Mouse (Mus musculus) liver, embryonic 15.5 days (tissue): ENCODE data around the gene Hist1h2bp. TPM values are rescaled to one million over a fixed set of nuclear protein-coding genes. Genes with fewer than 3 reads are reported as not detected.
"Not testable (repeated sequence)": the region's sequence is repeated elsewhere in the genome, so short reads cannot be mapped to it uniquely, and the experiment has no call there.

Experiments
- ATAC-seq: fragments of 200-750 bp; cut with Nextera tagmentation; 2 replicates; pipeline ENCODE4 v1.8.0; 2017; ENCODE audit warnings: moderate number of reproducible peaks, mild to moderate bottlenecking, moderate library complexity; ENCODE audit not compliant: insufficient read depth
- H3K27ac ChIP-seq: fragments of 300-500 bp; sonication (generic); replicated peaks from 2 replicates; pipeline ENCODE4 v1.5.1; 2015; ENCODE audit warnings: mild to moderate bottlenecking, inconsistent platforms
- H3K27me3 ChIP-seq: fragments of 300-500 bp; sonication (generic); 2 replicates; pipeline ENCODE4 v1.6.1; 2015; ENCODE audit warnings: mild to moderate bottlenecking, inconsistent platforms
- H3K36me3 ChIP-seq: fragments of 300-500 bp; sonication (generic); replicated peaks from 2 replicates; pipeline ENCODE4 v1.6.1; 2015; ENCODE audit warnings: moderate library complexity, mild to moderate bottlenecking, inconsistent platforms
- H3K4me1 ChIP-seq: fragments of 300-500 bp; sonication (generic); replicated peaks from 2 replicates; pipeline ENCODE4 v1.6.1; 2015; ENCODE audit warnings: inconsistent platforms
- H3K4me2 ChIP-seq: fragments of 300-500 bp; sonication (generic); 2 replicates; pipeline ENCODE4 v1.6.1; 2015; ENCODE audit warnings: moderate library complexity, mild to moderate bottlenecking, inconsistent platforms
- H3K4me3 ChIP-seq: fragments of 300-500 bp; sonication (generic); replicated peaks from 2 replicates; pipeline ENCODE4 v1.5.1; 2015; ENCODE audit warnings: mild to moderate bottlenecking, inconsistent platforms
- H3K9ac ChIP-seq: fragments of 300-500 bp; sonication (generic); 2 replicates; pipeline ENCODE4 v1.6.1; 2015; ENCODE audit warnings: moderate library complexity, mild to moderate bottlenecking, inconsistent platforms
- H3K9me3 ChIP-seq: fragments of 300-500 bp; sonication (generic); replicated peaks from 2 replicates; pipeline ENCODE4 v1.6.1; 2016; ENCODE audit warnings: inconsistent platforms
- WGBS: fragments of 180-500 bp; shearing (Covaris S2); methylation state at CpG from one replicate; pipeline ENCODE4 v1.1.7; 2015; ENCODE audit warnings: mixed read lengths; ENCODE audit not compliant: insufficient replicate concordance; 5-methylcytosine and 5-hydroxymethylcytosine counted together
- polyA plus RNA-seq: library from polyadenylated mRNA; unstranded; fragments of >200 nt; fragmentation: Nextera tagmentation; extraction: Ambion mirVana; gene quantifications from 2 replicates; pipeline ENCODE4 v1.2.1, GENCODE M21; 2015

Hist1h2bp gene
- polyA plus RNA-seq, result 5.4 and 6.8 TPM in 2 replicates

- peak; percentile 85 for ATAC-seq
- peak within 1 kb of the TSS; percentile 65 for H3K9ac ChIP-seq
- under 1% methylated on average over 37 of the region's 63 CpGs for WGBS
- H3K27ac ChIP-seq, result peak within 1 kb of the TSS; percentile 100
- not testable (repeated sequence) for H3K36me3 ChIP-seq, H3K27me3 ChIP-seq, H3K9me3 ChIP-seq
- H3K4me2 ChIP-seq, result peak within 1 kb of the TSS; percentile 73
- H3K4me1 ChIP-seq, result peaks cover 57% of the 10 kb centered on the region
- peak within 1 kb of the TSS; percentile 50 for H3K4me3 ChIP-seq
Measured at GRCm38 (mm10) chr13:21786899-21787629, at the start of gene Hist1h2bp, which contains the start of gene Hist1h2an. TSS of gene Hist1h2bp (plus strand) at chr13:21787461. TSS of gene Hist1h2an (minus strand) at chr13:21787218.

DNA sequence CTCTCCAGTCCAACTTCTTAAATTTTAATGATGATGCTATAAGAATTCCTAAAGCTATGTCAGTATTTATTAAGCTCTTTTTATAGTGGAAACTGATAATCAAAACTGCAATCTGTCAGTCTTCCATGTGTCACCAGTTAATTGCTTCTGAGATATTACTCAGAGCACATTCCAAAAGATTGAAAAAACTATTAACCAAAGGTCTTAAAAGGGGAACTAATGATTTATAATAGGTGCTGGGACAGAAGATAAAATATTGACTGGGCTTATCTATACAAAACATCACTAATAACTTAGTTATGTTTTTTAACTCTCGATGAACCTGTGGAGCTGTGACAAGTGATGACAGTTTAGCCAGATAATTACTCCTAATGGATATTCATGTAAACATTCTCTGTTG lies 42.3 kb upstream of the Hist1h2bp start:
- ATAC-seq, result no peak

DNA sequence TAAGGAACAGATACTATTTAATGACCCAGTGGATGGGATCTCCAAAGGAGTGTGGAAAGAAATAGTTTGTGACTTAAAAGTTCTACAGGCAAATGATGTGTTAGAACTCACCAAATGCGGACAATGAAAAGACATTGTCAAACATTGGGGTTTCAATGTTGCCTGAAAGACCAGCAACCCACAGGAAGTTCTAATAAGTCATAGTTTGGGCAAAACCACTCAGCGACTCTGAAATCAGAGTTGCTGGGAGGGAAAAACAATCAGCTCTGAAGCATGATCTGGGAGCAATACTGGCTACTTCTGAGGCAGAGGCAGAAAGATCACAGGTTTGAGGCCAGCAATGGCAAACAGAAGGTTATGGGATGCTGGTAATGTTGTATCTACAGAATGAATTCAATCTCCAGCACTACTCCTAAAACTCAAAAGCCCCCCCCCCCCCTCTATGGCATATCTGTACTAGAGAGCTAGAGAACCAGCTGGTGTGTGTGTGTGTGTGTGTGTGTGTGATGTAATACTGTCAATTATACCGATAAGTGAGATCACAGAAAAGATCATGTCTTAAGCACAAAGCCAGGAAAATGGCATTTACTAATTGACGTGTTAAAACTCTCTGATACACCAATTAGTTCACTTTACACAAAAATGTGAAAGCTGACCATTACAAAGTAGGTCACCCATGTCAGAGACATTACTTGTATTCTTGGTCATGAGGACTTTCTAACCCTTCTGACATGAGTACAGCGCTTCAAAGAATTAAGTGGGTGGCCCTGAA lies 37.7 kb upstream of the Hist1h2bp start:
- peak overlapping the region; percentile 95 for H3K27ac ChIP-seq
- H3K9ac ChIP-seq, result peak overlapping the region; percentile 79

More for the DNA sequence above, 42.3 kb upstream of the Hist1h2bp start:
- Histone ChIP-seq H3K4me3 (no peak overlapping the region), H3K9ac (no peak overlapping the region), H3K27me3 (no peaks in the 10 kb centered on the region), H3K27ac (no peak overlapping the region), H3K4me2 (no peak overlapping the region), H3K36me3 (0 out of 2 replicates have a peak, but pooled peaks cover 9% of the 10 kb centered on the region), H3K4me1 (peaks cover 31% of the 10 kb centered on the region), H3K9me3 (no peaks in the 10 kb centered on the region)
- 19% methylated on average over 1 of the region's 1 CpGs for WGBS

DNA sequence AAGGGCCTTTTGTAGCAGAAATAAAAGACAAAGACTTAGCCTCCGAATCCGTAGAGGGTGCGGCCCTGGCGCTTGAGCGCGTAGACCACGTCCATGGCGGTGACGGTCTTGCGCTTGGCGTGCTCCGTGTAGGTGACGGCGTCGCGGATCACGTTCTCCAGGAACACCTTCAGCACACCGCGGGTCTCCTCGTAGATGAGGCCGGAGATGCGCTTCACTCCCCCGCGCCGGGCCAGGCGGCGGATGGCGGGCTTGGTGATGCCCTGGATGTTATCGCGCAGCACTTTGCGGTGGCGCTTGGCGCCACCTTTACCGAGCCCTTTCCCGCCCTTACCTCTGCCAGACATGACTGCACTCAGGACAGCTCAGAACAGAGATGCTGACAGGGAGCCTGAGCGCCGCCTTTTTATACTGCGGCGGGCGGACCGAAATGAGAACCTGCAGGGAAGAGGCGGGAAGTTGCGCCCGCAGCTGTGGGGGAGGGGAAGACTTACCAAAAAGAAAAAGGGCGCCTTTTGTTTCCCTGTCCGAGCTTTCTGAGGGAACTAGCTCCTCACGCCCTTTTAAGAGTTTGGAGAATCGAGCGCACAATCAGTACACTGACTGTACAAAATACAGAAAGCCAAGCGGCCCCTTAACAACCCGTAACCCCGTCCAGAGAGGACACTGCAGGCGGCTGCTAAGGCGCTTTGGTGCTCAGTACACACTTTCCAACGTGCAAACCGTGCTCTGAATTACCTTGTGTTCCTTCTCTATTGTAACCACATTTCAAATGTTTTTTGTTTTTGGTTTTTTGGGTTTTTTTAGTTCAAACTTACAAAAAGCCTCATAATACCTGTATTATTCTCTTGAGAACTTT lies 36.9 kb upstream of the Hist1h2bp start, which contains the start of gene Hist1h4k:
Hist1h4k (minus strand) TSS at position 347 of the 859 bp plus-strand sequence.
- Histone ChIP-seq H3K4me3 (peak within 1 kb of the TSS; percentile 69), H3K4me1 (peaks cover 44% of the 10 kb centered on the region), H3K9ac (peak within 1 kb of the TSS; percentile 79), H3K27ac (peak within 1 kb of the TSS; percentile 99), H3K4me2 (peak within 1 kb of the TSS; percentile 77)
- H3K9me3 ChIP-seq, H3K27me3 ChIP-seq, H3K36me3 ChIP-seq: not testable (repeated sequence)
- peak; percentile 47 for ATAC-seq
- under 1% methylated on average over 45 of the region's 56 CpGs for WGBS

More for the DNA sequence above, 37.7 kb upstream of the Hist1h2bp start:
- Histone ChIP-seq H3K9me3 (no peaks in the 10 kb centered on the region), H3K36me3 (0 out of 2 replicates have a peak, but pooled peaks cover 9% of the 10 kb centered on the region), H3K4me3 (peak overlapping the region; percentile 69), H3K27me3 (no peaks in the 10 kb centered on the region), H3K4me2 (peak overlapping the region; percentile 77), H3K4me1 (peaks cover 45% of the 10 kb centered on the region)
- WGBS, result 1% methylated on average over 5 of the region's 5 CpGs
- ATAC-seq, result no peak

DNA sequence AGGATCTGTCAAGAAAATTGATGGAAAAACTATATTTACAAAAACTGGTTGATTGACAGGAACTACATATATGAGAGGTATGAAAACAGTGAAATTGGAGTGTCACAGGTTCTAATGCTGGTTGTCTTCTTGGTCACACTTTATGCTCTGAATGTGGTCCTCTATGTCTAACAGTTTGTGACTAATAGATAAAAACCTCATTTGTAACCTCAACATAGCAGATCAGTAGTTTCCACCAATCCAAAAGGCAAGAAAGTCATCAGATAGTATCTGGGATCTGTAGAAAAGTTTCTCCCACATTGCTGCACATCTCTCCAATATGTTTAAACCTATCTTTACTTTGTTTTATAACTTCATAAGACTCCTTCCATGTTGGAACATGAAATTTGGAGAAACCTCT lies 35.8 kb upstream of the Hist1h2bp start:
- H3K4me2 ChIP-seq, result peak overlapping the region; percentile 74

DNA sequence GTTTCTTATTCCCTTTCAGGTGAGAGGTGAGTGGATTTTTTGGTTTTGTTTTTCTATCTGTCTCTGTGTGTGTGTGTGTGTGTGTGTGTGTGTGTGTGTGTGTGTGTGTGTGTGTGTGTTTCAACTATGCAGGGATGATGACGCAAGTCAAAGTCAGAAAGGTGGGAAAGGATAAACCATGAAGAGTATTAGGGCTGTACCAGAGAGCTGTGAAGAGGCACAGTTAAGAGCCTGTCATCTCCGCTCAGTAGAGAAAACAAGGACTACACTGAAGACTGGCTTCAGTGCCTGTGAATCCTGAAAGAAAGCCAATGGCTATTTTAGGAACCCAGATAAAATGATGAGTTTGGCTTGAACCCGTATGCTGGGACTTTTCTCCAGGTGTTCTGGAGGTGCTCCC lies 35.4 kb upstream of the Hist1h2bp start:
- no peak for ATAC-seq
- H3K4me3 ChIP-seq, result peak overlapping the region; percentile 57
- peak overlapping the region; percentile 99 for H3K27ac ChIP-seq
- peak overlapping the region; percentile 62 for H3K9ac ChIP-seq
- H3K4me2 ChIP-seq, result peak overlapping the region; percentile 74
- H3K9me3 ChIP-seq, result no peaks in the 10 kb centered on the region
- WGBS, result 35% methylated on average over 3 of the region's 3 CpGs
- H3K4me1 ChIP-seq, result peaks cover 42% of the 10 kb centered on the region
- H3K36me3 ChIP-seq, result 0 out of 2 replicates have a peak, but pooled peaks cover 4% of the 10 kb centered on the region
- no peaks in the 10 kb centered on the region for H3K27me3 ChIP-seq

More for the DNA sequence above, 35.8 kb upstream of the Hist1h2bp start:
- H3K4me3 ChIP-seq, result peak overlapping the region; percentile 57
- H3K36me3 ChIP-seq, result 0 out of 2 replicates have a peak, but pooled peaks cover 7% of the 10 kb centered on the region
- no peaks in the 10 kb centered on the region for H3K9me3 ChIP-seq
- peak overlapping the region; percentile 62 for H3K9ac ChIP-seq
- H3K27ac ChIP-seq, result peak overlapping the region; percentile 99
- peaks cover 42% of the 10 kb centered on the region for H3K4me1 ChIP-seq
- no peak for ATAC-seq
- no peaks in the 10 kb centered on the region for H3K27me3 ChIP-seq

DNA sequence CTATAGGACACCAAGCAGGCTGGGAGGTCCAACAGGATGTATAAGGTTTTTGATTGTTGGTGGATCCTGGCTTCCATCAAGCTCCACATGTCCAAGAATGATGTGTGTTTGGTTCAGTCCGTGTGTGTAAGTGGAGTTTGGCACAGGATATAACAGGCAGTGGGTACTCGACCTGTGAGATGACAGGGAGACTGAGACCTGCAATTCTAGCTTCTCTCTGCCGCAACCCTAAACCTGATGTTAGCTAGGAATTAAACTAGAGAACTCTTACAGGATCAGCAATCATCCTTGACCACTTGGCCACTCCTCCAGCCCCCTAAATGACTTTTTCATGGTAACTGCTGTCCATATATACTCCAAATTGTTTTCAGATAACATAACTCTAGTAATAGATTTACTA lies 34.9 kb upstream of the Hist1h2bp start:
- no peaks in the 10 kb centered on the region for H3K27me3 ChIP-seq
- peak overlapping the region; percentile 62 for H3K9ac ChIP-seq
- peaks cover 38% of the 10 kb centered on the region for H3K4me1 ChIP-seq
- ATAC-seq, result no peak
- 0 out of 2 replicates have a peak, but pooled peaks cover 2% of the 10 kb centered on the region for H3K36me3 ChIP-seq
- no peaks in the 10 kb centered on the region for H3K9me3 ChIP-seq
- peak overlapping the region; percentile 57 for H3K4me3 ChIP-seq
- H3K27ac ChIP-seq, result peak overlapping the region; percentile 99
- H3K4me2 ChIP-seq, result peak overlapping the region; percentile 74
- WGBS, result 26% methylated on average over 3 of the region's 3 CpGs

DNA sequence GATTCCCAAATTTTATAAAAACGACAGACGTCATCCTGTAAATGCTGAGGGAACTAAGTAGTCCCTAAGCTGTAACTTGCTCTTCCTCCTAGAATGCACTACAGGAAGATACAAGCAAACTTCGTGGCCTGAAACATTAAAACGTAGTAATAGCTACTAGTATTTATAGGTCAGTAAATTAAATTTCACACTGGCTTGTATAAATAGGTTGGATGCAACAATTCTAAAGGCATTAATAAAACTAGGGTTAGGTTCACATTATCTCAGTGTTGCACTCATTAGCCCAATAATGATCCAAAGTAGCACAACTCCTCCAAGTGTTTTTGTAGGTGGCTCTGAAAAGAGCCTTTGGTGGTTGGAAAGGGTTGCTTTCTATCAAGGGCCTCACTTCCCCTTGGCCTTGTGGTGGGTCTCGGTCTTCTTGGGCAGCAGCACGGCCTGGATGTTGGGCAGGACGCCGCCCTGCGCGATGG lies 34.2 kb upstream of the Hist1h2bp start:
- H3K9ac ChIP-seq, result peak overlapping the region; percentile 62
- peak overlapping the region; percentile 74 for H3K4me2 ChIP-seq
- no peaks in the 10 kb centered on the region for H3K27me3 ChIP-seq
- H3K4me1 ChIP-seq, result peaks cover 39% of the 10 kb centered on the region
- H3K4me3 ChIP-seq, result peak overlapping the region; percentile 57
- peak overlapping the region; percentile 99 for H3K27ac ChIP-seq
- no peak for ATAC-seq
- no peaks in the 10 kb centered on the region for H3K9me3 ChIP-seq
- 0 out of 2 replicates have a peak, but pooled peaks cover 2% of the 10 kb centered on the region for H3K36me3 ChIP-seq
- WGBS, result 0% methylated on average over 10 of the region's 10 CpGs

- Histone ChIP-seq H3K4me2 (peak within 1 kb of the TSS; percentile 74), H3K4me1 (peaks cover 36% of the 10 kb centered on the region), H3K9ac (peak within 1 kb of the TSS; percentile 62), H3K4me3 (peak within 1 kb of the TSS; percentile 57), H3K27ac (peak within 1 kb of the TSS; percentile 99)
- under 1% methylated on average over 49 of the region's 50 CpGs for WGBS
- not testable (repeated sequence) for H3K9me3 ChIP-seq, H3K36me3 ChIP-seq, H3K27me3 ChIP-seq
- ATAC-seq, result peak; percentile 83
Measured at GRCm38 (mm10) chr13:21753524-21754285, 33.6 kb upstream of the Hist1h2bp start, which contains the start of the genes Hist1h2ak and Hist1h2bn. TSS of gene Hist1h2ak (minus strand) at chr13:21753827. TSS of gene Hist1h2bn (plus strand) at chr13:21754123.
